Mouse (Mus musculus) thymus, adult 2 months (tissue): ENCODE results near the gene Efna1. TPM values are rescaled to one million over a fixed set of nuclear protein-coding genes. Genes with fewer than 3 reads are reported as not detected.

Source experiments
- DNase-seq: peaks from one replicate; pipeline ENCODE4 v3.0.0; 2021
- H3K27ac ChIP-seq: fragments of 200-500 bp; 2 replicates; pipeline ENCODE4 v1.5.1; 2012; ENCODE audit warnings: low read length, control low read depth; ENCODE audit not compliant: control insufficient read depth, insufficient read depth
- H3K27me3 ChIP-seq: fragments of 200-500 bp; 2 replicates; pipeline ENCODE4 v1.6.1; 2012; ENCODE audit warnings: mild to moderate bottlenecking, low read length, moderate library complexity, mixed read lengths; ENCODE audit not compliant: control insufficient read depth, insufficient read depth
- H3K36me3 ChIP-seq: fragments of 200-500 bp; 2 replicates; pipeline ENCODE4 v1.6.1; 2012; ENCODE audit warnings: mild to moderate bottlenecking, low read length, moderate library complexity; ENCODE audit not compliant: control insufficient read depth, insufficient read depth
- H3K4me1 ChIP-seq: fragments of 200-500 bp; replicated peaks from 2 replicates; pipeline ENCODE4 v1.6.1; 2012; ENCODE audit warnings: low read length; ENCODE audit not compliant: control insufficient read depth, insufficient read depth
- H3K4me3 ChIP-seq: fragments of 200-500 bp; 2 replicates; pipeline ENCODE4 v1.5.1; 2012; ENCODE audit warnings: mild to moderate bottlenecking, low read length, control low read depth, moderate library complexity; ENCODE audit not compliant: control insufficient read depth, insufficient read depth
- CTCF ChIP-seq: fragments of 200-500 bp; IDR thresholded peaks from 2 replicates; pipeline ENCODE4 v1.5.1; 2012; ENCODE audit warnings: mild to moderate bottlenecking, control low read depth, low read length, moderate library complexity, borderline replicate concordance; ENCODE audit not compliant: control insufficient read depth, poor library complexity, insufficient read depth; ENCODE audit errors: extremely low read depth
- POLR2A ChIP-seq: fragments of 200-500 bp; IDR thresholded peaks from 2 replicates; pipeline ENCODE4 v1.6.1; 2012; ENCODE audit warnings: mild to moderate bottlenecking, low read length, control low read depth, moderate library complexity; ENCODE audit not compliant: control insufficient read depth, poor library complexity, insufficient read depth; ENCODE audit errors: extremely low read depth
- WGBS: fragments of 180-500 bp; shearing (Covaris S2); methylation state at CpG from one replicate; pipeline ENCODE4 v1.1.7; 2018; 5-methylcytosine and 5-hydroxymethylcytosine counted together
- polyA plus RNA-seq: library from polyadenylated mRNA; depleted of rRNA; stranded (reverse); fragments of >200 nt; gene quantifications from 2 replicates; pipeline ENCODE4 v1.2.3, GENCODE M21; 2012

The Efna1 gene
- polyA plus RNA-seq, 1 experiment, result 9.7 TPM

DNA sequence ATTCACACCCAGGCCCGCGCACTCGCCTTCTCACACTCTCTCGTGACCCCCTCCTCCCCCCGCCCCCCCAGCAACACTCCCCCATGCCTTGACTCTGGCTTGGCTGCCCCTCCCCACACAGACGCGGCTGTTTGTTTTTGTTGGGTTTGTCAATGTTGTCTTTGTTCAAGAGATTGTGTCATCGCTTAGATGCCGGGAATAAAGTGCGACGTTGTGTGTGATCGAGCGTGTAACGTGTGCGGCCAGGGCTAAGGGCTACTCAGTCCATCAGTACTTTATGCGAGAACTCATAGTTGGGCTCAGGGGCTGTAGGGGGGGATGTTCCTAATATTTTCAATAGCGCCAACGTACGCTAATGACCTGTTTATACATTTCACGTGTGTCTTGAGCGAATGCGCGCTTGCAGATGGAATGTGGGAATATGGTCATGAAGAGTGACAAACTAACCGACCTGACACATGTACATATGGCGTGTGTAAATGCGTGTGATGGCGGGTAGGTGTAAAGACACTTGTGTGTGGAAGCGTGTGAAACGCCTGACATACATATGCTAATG is 814 bp downstream of the Efna1 start:
- DNase-seq, result no peak
- TF ChIP-seq CTCF (no peak), POLR2A (no peak)
- Histone ChIP-seq H3K4me3 (no peak overlapping the region), H3K36me3 (no peaks in the 10 kb centered on the region), H3K27ac (no peak overlapping the region), H3K4me1 (peaks cover 13% of the 10 kb centered on the region), H3K27me3 (peaks cover 21% of the 10 kb centered on the region)
- WGBS, result 4% methylated on average over 29 of the region's 29 CpGs

DNA sequence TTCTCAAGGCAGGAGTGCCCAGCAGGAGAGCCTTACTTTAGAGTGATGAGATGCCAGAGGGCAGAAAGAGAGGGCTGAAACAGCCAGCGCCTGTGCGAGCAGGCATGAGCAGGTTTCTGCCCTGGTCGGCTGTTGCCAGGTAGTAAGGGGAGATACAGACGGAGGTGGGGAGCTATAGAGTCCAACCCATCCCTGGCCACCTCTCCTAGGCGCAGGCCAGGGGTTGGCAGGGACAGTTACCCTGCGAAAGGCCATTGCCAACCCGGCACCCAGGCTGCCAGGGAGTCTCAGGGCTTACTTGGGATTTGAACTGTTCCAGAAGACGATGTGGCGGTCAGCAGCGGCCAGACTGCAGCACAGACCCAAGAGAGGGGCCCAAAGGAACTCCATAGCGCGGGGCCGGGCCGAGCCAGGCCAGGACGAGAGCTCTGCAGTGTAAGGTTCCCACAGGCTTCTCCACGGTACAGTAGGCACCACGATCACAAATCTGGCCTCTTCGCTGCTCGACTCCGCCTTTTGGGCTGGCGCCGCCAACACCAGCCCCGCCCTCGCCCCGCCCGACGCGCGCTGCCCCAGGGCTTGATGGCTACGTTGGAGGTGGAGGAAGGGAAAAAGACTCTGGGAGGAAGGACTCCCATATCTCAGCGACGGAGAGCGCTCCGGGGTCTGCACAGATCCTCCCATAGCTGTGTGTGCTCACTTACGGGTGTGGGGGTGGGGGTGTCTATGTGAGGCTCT is 1.6 kb downstream of the Efna1 start:
- no peak overlapping the region for H3K27ac ChIP-seq

DNA sequence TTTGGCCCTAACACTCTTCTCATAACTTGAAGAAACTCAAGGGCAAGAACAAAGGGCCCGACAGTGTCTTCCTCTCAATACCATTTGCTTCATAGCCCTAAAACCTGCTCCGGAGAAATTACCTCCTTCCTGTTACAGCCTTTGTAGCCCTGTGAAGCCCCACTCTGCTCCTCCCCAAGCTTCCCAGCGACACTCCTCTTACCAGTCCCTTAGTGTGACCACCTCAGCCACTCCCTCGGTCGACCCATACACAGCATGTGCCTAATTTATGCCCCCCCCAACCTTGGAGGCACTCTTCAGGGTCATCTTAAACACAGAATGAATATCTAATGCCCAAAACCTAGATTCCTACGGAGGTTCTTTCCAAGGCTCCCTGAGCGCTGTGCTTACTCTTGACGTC is 2.3 kb downstream of the Efna1 start:
- Histone ChIP-seq H3K27ac (no peak overlapping the region), H3K4me3 (no peak overlapping the region), H3K4me1 (peaks cover 13% of the 10 kb centered on the region), H3K27me3 (peaks cover 21% of the 10 kb centered on the region), H3K36me3 (no peaks in the 10 kb centered on the region)
- DNase-seq, result no peak
- 58% methylated on average over 8 of the region's 8 CpGs for WGBS
- TF ChIP-seq CTCF (no peak), POLR2A (no peak)

More for the DNA sequence above, 1.6 kb downstream of the Efna1 start:
- peak; percentile 14 for DNase-seq
- TF ChIP-seq CTCF, result no peak
- Histone ChIP-seq H3K4me1 (peaks cover 13% of the 10 kb centered on the region), H3K36me3 (no peaks in the 10 kb centered on the region), H3K4me3 (peak overlapping the region; percentile 19; the same call in 1 of the 2 replicates), H3K27me3 (peaks cover 21% of the 10 kb centered on the region)
- 12% methylated on average over 35 of the region's 35 CpGs for WGBS

DNA sequence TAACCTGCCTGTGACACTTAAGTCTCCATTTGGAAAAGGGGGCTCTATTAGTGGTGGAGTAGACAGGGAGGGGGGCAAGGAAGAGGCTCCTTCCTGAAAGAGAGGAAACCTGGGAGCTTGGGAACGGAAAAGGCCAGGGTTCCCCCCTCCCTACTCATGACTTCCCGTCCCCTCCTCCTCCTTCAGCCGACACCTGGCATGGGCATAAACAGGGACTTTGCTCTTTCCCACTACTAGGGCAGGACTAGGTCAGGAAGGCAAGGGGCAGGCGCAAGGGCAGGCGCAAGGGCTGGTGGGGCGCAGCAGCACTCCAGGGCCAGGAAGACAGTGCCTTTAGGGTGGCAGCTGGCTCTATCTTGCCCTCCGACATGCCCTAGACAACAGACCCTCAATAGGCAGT is 2.8 kb downstream of the Efna1 start:
- H3K4me1 ChIP-seq, result peaks cover 13% of the 10 kb centered on the region
- TF ChIP-seq CTCF (no peak), POLR2A (no peak)
- H3K27me3 ChIP-seq, result peaks cover 21% of the 10 kb centered on the region
- 93% methylated on average over 7 of the region's 7 CpGs for WGBS
- DNase-seq, result no peak
- H3K36me3 ChIP-seq, result no peaks in the 10 kb centered on the region
- H3K27ac ChIP-seq, result no peak overlapping the region
- H3K4me3 ChIP-seq, result peak overlapping the region; percentile 3; the same call in 1 of the 2 replicates

DNA sequence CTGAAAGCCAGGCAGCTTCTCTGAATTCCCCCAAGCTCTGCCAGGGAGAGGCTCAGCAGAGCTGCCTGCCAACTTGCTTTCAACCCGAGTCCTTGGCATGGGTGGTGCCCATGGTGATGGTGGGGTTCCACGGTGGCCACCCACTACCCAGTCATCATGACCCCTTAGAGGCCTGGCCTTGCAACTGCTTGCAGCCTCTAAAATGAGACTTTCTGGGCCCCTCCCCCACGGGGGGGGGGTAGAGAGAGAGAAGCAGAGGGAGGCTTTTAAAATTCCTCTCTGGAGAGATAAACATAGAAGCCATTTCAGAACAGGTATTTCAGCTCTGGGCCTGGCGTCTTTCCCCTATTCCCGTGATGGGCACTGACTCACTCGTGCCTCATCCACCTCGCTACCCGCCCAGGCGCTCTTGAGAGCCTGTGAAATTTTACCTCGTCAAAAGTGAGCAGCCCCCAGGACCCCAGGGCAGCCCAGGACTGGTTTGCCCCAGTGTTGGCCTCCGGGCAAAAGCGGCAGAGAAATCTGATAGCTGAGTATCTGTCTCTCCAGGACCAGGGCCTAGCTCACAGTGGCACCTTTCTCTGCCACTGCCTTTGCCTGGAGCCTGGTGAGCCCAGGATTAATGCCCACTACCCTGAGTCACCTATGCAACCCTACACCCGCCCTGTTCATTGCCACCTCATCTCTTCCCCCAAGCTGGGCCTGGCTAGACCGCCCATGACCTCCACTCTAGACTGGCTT is 3.5 kb downstream of the Efna1 start:
- 77% methylated on average over 14 of the region's 14 CpGs for WGBS
- Histone ChIP-seq H3K4me1 (peaks cover 13% of the 10 kb centered on the region), H3K4me3 (no peak overlapping the region), H3K27ac (no peak overlapping the region), H3K36me3 (no peaks in the 10 kb centered on the region), H3K27me3 (peaks cover 21% of the 10 kb centered on the region)
- DNase-seq, result no peak
- TF ChIP-seq CTCF (no peak), POLR2A (no peak)

DNA sequence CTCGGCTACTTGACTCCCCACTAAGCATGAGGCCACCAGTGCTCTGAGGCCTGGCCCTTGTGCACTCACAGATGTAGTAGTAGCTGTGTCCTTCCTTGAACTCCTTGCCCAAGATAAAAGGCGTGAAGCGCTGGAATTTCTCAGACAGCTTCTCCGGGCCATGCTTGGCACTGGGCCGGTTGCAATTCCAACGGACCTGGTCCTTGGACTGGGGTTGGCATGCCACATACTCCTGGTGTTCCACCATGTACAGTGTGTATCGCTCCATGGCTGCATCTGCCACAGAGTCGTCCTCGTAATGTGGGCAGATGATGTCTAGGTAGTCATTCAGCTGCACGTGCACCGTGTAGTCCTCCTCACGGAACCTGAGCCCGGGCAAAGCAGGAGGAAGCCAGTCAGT is 4.9 kb downstream of the Efna1 start:
- no peak overlapping the region for H3K4me3 ChIP-seq

More for the DNA sequence above, 4.9 kb downstream of the Efna1 start:
- no peak for TF ChIP-seq POLR2A
- no peak for TF ChIP-seq CTCF
- Histone ChIP-seq H3K27ac (no peak overlapping the region), H3K27me3 (peaks cover 13% of the 10 kb centered on the region; the same call in 1 of the 2 replicates), H3K4me1 (peaks cover 10% of the 10 kb centered on the region), H3K36me3 (no peaks in the 10 kb centered on the region)
- WGBS, result 95% methylated on average over 13 of the region's 13 CpGs
- no peak for DNase-seq
